Mouse (Mus musculus): ENCODE data around the gene Pglyrp1. TPM values are rescaled to one million over a fixed set of nuclear protein-coding genes. Genes with fewer than 3 reads are reported as not detected.
A peak's percentile ranks its signal among the peaks of the same experiment; 100 is the strongest.
"Not testable (repeated sequence)": the region's sequence is repeated elsewhere in the genome, so short reads cannot be mapped to it uniquely, and the experiment has no call there.

Pglyrp1 gene
- polyA plus RNA-seq (2016; fragmentation: Nextera tagmentation; extraction: Ambion mirVana): 1.0 and 1.5 TPM in 2 replicates

DNA sequence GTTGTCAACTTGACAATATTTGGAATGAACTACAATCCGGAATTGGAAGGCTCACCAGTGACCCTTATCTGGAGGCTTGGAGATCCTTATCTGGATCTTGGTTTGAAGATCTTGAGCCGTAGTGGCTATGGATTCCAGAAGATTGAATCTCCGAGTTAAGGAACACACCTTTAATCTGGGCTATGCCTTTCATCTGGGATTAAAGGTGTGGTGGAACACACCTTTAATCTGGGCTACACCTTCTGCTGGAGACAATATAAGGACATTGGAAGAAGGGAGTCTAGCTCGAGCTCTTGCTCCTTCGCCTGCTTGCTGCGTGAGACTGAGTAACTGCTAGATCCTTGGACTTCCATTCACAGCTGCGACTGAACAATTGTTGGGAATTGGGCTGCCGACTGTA is at the start of gene Pglyrp1:
Pglyrp1 (plus strand) TSS at position 301 of the 400 bp plus-strand sequence.
- H3K36me3 ChIP-seq; H3K27ac ChIP-seq; DNase-seq (ENCODE audit: low spot score); H3K4me1 ChIP-seq (replicated peaks); H3K4me3 ChIP-seq; H3K27me3 ChIP-seq (ENCODE audit: insufficient read depth, poor library complexity, severe bottlenecking): not testable (repeated sequence)
- H3K9me3 ChIP-seq: peaks cover 10% of the 10 kb centered on the region
- 100% methylated on average over 1 of the region's 8 CpGs for WGBS

DNA sequence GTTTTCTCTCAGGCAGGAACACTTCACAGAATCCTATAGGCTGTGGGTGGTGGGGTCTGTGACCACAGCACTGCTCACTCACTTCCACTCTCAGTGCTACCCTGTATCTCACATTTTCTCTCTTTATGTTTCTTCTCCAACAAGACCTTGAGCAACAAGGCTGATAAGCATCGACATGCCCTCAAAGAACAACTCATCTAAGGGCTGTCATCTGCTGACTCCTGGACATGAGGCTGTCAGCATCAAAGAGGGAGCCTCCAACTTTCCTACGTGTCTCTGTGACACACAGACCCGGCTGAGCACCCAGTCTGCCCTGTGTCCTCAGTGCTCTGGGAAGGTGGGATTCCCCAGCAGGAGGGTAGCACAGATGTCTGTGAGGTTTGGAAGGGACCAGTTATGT is 49.6 kb upstream of the Pglyrp1 start, which contains the start of gene Psg17:
Psg17 (minus strand) TSS at position 101 of the 400 bp plus-strand sequence.
- Histone ChIP-seq H3K36me3 (no peaks in the 10 kb centered on the region), H3K4me3 (no peak within 1 kb of the TSS), H3K9me3 (no peaks in the 10 kb centered on the region), H3K27ac (no peak within 1 kb of the TSS), H3K27me3 (ENCODE audit: insufficient read depth, poor library complexity, severe bottlenecking) (no peaks in the 10 kb centered on the region), H3K4me1 (replicated peaks) (no peaks in the 10 kb centered on the region)
- 69% methylated on average over 3 of the region's 3 CpGs for WGBS
- no peak for DNase-seq (ENCODE audit: low spot score)

DNA sequence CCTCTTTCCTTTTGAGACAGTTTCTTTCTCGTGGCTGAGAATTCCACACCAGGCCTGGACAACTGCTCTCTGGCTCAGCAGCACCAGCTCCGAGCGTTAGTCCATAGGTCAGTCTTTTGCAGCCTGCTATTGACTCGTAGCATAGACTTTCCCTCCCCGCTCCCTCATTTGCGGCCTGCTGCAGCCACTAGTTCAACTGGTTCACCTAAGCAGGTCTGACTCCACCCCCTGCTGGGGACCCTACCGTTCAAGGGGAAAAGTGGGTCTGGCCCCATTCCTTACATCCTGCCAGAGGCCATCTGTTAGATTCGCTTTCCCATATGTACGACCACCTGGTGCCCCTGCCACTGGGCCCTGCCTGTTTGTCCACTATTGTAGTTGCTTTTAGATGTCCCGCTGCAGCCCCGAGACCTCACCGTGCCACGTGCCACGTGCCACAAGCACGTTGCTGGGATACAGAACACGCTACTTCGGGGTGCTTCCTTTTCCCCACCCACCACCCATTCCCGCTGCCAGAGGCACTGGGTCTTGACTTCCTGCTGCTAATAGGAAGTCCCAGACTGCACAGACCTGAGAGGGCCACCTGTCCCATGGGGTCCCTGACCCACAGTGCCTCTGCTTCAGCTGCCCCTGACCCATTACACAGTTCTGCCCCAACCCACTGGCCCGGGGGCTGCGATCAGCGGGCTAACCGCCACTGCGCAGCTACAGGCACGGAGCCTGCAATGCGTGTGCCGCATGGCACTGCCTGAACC is 43.2 kb upstream of the Pglyrp1 start:
- Histone ChIP-seq H3K9me3 (no peaks in the 10 kb centered on the region), H3K4me1 (replicated peaks) (peaks cover 6% of the 10 kb centered on the region; the same call in 1 of the 2 replicates), H3K27ac (no peak overlapping the region), H3K36me3 (no peaks in the 10 kb centered on the region), H3K27me3 (ENCODE audit: insufficient read depth, poor library complexity, severe bottlenecking) (no peaks in the 10 kb centered on the region), H3K4me3 (no peak overlapping the region)
- DNase-seq (ENCODE audit: low spot score): peak; percentile 6
- 57% methylated on average over 26 of the region's 26 CpGs for WGBS

DNA sequence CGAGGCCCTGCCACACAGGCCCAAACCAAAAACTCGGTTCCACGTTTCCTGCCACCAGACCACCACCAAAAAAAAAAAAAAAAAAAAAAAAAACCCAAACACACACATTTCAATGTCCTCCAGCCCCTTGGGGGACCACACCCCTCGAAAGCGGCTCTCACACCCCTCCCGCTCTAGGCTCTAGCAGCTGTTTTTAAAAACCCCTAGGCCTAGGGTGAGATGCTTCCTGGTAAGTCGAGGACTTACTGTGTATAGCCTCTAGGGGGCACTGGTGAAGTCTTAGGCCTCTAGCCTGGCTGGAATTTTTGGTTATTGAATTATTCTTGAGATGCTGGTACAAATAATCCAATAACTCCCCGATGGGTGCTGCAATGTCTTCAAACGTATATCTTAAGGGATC is 42.5 kb upstream of the Pglyrp1 start:
- WGBS: 60% methylated on average over 9 of the region's 9 CpGs
- peak; percentile 12 for DNase-seq (ENCODE audit: low spot score)
- Histone ChIP-seq H3K27ac (no peak overlapping the region), H3K4me3 (no peak overlapping the region), H3K36me3 (no peaks in the 10 kb centered on the region), H3K27me3 (ENCODE audit: insufficient read depth, poor library complexity, severe bottlenecking) (no peaks in the 10 kb centered on the region), H3K4me1 (replicated peaks) (peaks cover 6% of the 10 kb centered on the region; the same call in 1 of the 2 replicates), H3K9me3 (0 out of 2 replicates have a peak, but pooled peaks cover 4% of the 10 kb centered on the region)

DNA sequence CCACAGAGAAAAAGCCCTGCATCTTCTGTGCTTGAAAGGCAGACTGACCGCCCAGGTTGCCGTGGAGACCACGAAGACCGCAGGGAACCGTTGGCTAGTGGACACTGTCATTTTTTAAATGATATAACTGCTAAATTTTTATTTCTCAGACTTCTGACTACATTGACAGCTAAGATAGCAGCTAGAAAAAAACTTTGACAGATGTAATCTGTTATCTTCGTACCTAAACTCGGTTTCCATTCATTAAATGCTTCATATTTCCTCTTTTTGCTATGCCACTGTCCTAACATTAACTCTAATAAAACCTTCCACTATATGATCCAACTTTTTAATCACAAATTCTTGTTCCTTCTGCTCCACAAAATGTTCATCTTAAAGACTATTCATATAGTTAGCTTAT is 41.6 kb upstream of the Pglyrp1 start:
- WGBS: 84% methylated on average over 7 of the region's 7 CpGs
- H3K4me1 ChIP-seq (replicated peaks): peaks cover 6% of the 10 kb centered on the region; the same call in 1 of the 2 replicates
- DNase-seq (ENCODE audit: low spot score): no peak
- H3K4me3 ChIP-seq: no peak overlapping the region
- no peaks in the 10 kb centered on the region for H3K36me3 ChIP-seq
- H3K27me3 ChIP-seq (ENCODE audit: insufficient read depth, poor library complexity, severe bottlenecking): no peaks in the 10 kb centered on the region
- no peak overlapping the region for H3K27ac ChIP-seq
- 0 out of 2 replicates have a peak, but pooled peaks cover 4% of the 10 kb centered on the region for H3K9me3 ChIP-seq

DNA sequence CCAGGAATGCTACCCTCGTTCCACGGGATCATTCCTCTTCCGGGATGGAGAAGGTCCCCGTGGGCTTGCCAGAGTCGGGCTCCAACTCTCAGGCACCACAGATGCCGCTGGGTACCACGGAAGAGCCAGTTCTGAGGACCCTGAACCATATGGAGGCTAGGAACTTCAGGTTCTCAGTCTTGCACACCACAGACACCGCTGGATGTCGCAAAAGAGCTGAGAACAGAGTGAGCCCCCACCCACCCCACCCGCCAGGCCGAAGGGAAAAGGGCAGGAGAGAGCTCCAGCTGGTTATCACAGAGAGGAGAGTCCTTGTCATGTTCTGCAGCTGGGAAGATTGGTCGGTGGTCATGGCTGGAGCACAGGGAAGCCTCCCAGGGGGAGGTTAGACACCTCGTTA is 38.8 kb upstream of the Pglyrp1 start:
- 44% methylated on average over 13 of the region's 13 CpGs for WGBS
- Histone ChIP-seq H3K4me3 (no peak overlapping the region), H3K4me1 (replicated peaks) (peaks cover 6% of the 10 kb centered on the region; the same call in 1 of the 2 replicates), H3K9me3 (0 out of 2 replicates have a peak, but pooled peaks cover 4% of the 10 kb centered on the region), H3K27me3 (ENCODE audit: insufficient read depth, poor library complexity, severe bottlenecking) (no peaks in the 10 kb centered on the region), H3K27ac (no peak overlapping the region), H3K36me3 (no peaks in the 10 kb centered on the region)
- no peak for DNase-seq (ENCODE audit: low spot score)

DNA sequence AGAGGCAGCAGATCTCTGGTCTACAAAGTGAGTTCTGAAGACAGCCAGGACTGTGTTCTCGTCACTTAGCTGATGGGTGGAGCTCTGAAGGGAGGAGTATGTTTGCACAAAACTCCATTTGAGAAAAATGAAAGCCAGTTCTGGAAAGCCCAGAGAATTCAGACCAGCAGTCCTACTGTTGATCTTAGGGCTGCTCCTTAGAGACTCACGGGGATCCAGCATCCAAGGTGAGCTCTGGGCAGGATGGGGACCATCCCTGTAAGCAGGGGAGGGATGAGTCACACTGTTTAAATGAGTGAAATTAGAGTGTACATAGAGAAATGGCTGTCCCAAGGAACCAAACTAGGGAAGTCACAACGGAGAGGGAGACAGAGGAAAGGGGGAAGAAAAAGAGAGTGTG is 31.3 kb upstream of the Pglyrp1 start, which contains the start of gene Mill2:
Mill2 (plus strand) TSS at position 102 of the 400 bp plus-strand sequence.
- WGBS: 18% methylated on average over 3 of the region's 3 CpGs
- H3K9me3 ChIP-seq: no peaks in the 10 kb centered on the region
- no peaks in the 10 kb centered on the region for H3K27me3 ChIP-seq (ENCODE audit: insufficient read depth, poor library complexity, severe bottlenecking)
- H3K36me3 ChIP-seq: no peaks in the 10 kb centered on the region
- H3K4me1 ChIP-seq (replicated peaks): peaks cover 15% of the 10 kb centered on the region
- H3K4me3 ChIP-seq: peak within 1 kb of the TSS; percentile 49
- peak within 1 kb of the TSS; percentile 78 for H3K27ac ChIP-seq
- DNase-seq (ENCODE audit: low spot score): no peak

DNA sequence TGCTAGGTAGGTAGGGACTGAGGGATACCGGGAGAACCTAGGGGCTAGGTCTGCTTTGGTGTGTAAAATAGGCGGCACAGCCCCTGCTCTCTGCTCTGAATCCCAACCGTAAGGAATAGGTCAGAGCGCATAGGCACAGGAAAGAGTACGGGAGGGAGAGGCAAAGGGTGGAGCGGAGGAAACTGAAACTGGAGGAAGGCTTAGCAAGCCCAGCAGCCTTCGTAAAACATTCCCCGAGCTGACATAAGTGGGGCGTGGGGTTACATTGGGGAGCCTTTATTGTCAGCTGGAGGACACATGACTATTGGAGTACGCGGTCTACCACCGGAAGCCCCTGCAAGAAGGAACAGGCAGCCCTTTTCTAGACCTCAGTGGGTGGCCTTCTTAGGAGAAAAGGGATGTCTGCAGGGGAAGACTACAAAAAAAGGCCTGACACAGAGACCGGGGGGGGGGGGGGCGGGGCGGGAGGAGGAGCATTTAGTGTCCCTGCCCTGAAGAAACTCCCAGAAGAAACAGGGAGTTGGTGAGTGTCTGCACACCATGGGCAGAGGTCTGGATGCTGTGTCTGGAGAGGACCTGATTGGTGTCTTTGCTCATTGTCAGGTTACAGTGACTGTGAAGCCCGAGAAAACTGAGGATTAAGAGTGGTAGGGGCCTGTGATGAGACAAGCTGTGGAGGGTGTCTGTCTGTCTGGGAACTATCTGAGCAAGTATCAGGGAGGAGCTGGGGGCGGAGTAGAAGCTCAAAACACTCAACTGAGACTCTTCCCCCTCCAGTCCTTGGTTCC is 30.6 kb upstream of the Pglyrp1 start:
- no peaks in the 10 kb centered on the region for H3K36me3 ChIP-seq
- H3K27ac ChIP-seq: peak overlapping the region; percentile 78
- DNase-seq (ENCODE audit: low spot score): peak; percentile 67
- WGBS: 5% methylated on average over 15 of the region's 17 CpGs
- H3K4me1 ChIP-seq (replicated peaks): peaks cover 15% of the 10 kb centered on the region
- H3K4me3 ChIP-seq: peak overlapping the region; percentile 49
- no peaks in the 10 kb centered on the region for H3K27me3 ChIP-seq (ENCODE audit: insufficient read depth, poor library complexity, severe bottlenecking)
- no peaks in the 10 kb centered on the region for H3K9me3 ChIP-seq

DNA sequence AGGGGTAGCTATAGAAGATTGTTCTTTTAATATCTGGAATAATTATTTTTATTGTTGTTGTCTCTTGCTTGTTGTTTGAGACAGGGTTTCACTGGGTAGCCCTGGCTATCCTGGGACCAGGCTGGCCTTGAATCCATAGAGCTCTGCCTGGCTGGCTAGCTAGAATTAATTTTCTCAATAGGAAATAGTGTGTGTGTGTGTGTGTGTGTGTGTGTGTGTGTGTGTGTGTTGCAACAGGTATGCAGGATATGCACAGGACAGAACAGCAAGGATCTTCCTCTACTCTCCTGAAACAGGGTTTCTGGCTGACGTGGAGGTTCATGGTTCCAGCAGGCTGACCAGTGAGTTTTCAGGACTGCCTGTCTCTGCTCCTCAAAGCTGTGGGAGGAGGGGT is 30.0 kb upstream of the Pglyrp1 start:
- Histone ChIP-seq H3K27me3 (ENCODE audit: insufficient read depth, poor library complexity, severe bottlenecking) (no peaks in the 10 kb centered on the region), H3K4me1 (replicated peaks) (peaks cover 15% of the 10 kb centered on the region), H3K9me3 (no peaks in the 10 kb centered on the region), H3K36me3 (no peaks in the 10 kb centered on the region), H3K4me3 (peak overlapping the region; percentile 49), H3K27ac (peak overlapping the region; percentile 59)
- 46% methylated on average over 1 of the region's 1 CpGs for WGBS
- DNase-seq (ENCODE audit: low spot score): no peak

DNA sequence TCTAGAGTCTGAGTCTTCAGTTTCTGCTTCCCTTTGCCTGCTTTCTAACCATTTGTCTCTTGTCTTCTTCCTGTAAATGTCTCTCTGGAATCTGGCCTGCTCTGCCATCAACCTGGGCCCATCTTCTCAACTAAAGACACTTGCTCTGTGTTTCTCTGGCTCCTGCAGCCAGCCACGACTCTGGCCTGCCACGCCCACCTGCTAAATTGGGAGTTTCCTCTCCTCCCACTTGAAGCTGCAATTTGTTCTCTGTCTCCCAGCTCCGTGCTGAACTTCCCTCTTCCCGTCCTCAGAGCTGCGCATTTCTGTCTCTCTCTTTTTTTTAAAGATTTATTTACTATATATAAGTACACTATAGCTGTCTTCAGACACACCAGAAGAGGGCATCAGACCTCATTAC is 26.3 kb upstream of the Pglyrp1 start:
- H3K9me3 ChIP-seq: no peaks in the 10 kb centered on the region
- H3K4me3 ChIP-seq: no peak overlapping the region
- WGBS: 54% methylated on average over 5 of the region's 5 CpGs
- DNase-seq (ENCODE audit: low spot score): no peak
- H3K36me3 ChIP-seq: no peaks in the 10 kb centered on the region
- H3K27ac ChIP-seq: no peak overlapping the region
- H3K4me1 ChIP-seq (replicated peaks): peaks cover 14% of the 10 kb centered on the region
- H3K27me3 ChIP-seq (ENCODE audit: insufficient read depth, poor library complexity, severe bottlenecking): no peaks in the 10 kb centered on the region

DNA sequence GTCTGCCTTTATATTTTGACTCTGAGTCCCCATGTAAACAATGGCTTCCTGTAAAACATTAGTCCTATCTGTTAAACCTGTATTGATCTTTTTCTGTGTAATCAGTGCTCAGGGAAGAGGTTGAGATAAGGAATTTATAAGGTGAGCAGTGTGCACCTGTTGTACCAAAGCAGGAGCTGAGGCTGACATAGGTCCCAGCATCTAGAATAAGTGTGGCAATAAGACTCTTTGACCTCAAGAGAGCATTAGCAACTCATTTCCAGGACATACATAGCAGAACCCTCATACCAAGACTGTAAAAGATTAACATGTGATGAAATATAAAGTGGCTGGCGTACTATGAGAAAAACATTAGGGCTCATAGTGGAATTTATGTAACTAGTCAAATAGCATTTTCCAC is 22.7 kb upstream of the Pglyrp1 start:
- WGBS: 95% methylated on average over 1 of the region's 1 CpGs
- Histone ChIP-seq H3K4me3 (no peak overlapping the region), H3K4me1 (replicated peaks) (peaks cover 4% of the 10 kb centered on the region; the same call in 1 of the 2 replicates), H3K9me3 (no peaks in the 10 kb centered on the region), H3K36me3 (no peaks in the 10 kb centered on the region), H3K27ac (no peak overlapping the region), H3K27me3 (ENCODE audit: insufficient read depth, poor library complexity, severe bottlenecking) (no peaks in the 10 kb centered on the region)
- no peak for DNase-seq (ENCODE audit: low spot score)

DNA sequence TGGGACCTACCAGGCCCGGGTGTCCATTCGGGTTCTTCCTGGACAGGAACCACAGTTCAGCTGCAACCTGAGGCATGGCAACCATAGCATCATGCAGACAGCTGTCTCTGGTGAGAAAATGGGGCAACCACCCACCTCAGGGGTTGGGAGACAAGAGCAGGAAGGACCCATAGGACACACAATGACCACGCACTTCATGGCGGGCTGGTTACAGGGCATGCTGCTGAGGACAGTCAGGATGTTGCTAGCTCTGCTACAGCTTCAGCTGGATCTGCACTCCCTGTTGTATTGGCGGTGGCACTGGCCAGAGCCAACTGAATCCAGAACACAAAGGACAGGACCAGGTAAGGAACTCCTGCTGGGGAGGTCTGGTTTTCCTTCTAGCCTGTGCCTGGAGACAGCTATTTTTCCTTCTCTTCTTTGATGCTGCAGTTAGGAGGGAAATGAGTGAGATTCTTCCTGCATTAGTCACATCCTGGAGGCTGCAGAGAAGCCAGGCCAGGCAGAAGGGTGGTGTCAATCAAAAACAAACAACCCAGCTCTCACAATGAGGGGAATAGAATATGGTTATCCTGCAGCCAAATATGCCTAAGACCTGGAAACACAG is 12.7 kb upstream of the Pglyrp1 start:
- no peaks in the 10 kb centered on the region for H3K4me1 ChIP-seq (replicated peaks)
- 78% methylated on average over 5 of the region's 5 CpGs for WGBS
- H3K4me3 ChIP-seq: no peak overlapping the region
- no peaks in the 10 kb centered on the region for H3K27me3 ChIP-seq (ENCODE audit: insufficient read depth, poor library complexity, severe bottlenecking)
- H3K9me3 ChIP-seq: peaks cover 4% of the 10 kb centered on the region
- no peaks in the 10 kb centered on the region for H3K36me3 ChIP-seq
- H3K27ac ChIP-seq: peak overlapping the region; percentile 64
- no peak for DNase-seq (ENCODE audit: low spot score)
